Comparison of ENCODE assay signal across 20 mouse cellular contexts in the genomic region with DNA sequence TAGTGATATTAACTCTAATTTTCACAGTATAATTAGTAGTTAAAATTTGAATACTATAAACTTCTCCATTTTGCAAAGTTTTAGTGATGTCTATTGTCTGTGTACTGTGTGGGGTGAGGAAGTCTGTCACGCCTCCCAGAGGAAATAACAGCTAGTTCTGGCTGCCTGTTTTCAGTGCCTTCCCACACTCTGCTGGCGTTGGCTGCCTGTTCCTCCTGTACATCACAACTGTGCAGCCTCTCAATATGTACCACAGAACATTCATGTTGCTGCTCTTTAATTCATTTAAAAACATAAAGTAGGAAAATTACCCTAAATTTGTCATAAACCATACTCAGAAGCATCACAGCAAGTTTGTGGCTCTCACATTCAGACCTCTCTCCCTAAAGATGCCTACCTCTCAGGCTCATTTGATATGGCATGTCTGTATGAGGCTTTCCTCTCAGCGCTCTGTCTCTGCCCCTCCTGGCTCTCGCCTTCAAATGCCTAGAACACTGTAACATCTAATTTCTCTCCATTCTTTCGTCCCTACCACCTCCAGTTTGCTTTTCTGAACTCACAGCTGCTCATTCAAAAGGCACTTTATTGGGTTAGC.
DNase-seq lines count a peak whose midpoint lies in the region; ATAC-seq lines count a peak whose summit lies in the region.
"Had no signal": no experiment of that assay in that cellular context is flagged by ENCODE, and none has a peak within 500 bp of the region (broad histone marks: within the 10 kb centered on the region; RNA-seq: fewer than 3 reads in every experiment).

No protein-coding gene starts in this region.

- DNase-seq in frontal cortex, postnatal 10 days (ENCODE audit: low spot score in 2 of 2): no peak
- peak; percentile 7 to 37 for DNase-seq in right cerebral cortex, adult 2 months (ENCODE audit: low spot score in 2 of 2)
- DNase-seq in right cerebral cortex, postnatal 25 days: no peak
- DNase-seq in frontal cortex, postnatal 36 days (ENCODE audit: low spot score in 2 of 2): peak; percentile 31 to 32
- DNase-seq in adrenal gland, adult 8-10 months: no peak
- DNase-seq in midbrain, embryonic 11.5 days (ENCODE audit: low spot score, missing footprints): no peak
- DNase-seq: forebrain, postnatal 0 days; gastrocnemius, postnatal 36 days; heart, postnatal 10 days; kidney, adult 9 months; lung, embryonic 14.5 days; lung, postnatal 4 days had no signal

- no peaks in the 10 kb centered on the region for H3K36me3 ChIP-seq in midbrain, embryonic 13.5 days
- no peaks in the 10 kb centered on the region for H3K36me3 ChIP-seq in midbrain, embryonic 11.5 days (ENCODE audit: control insufficient read depth, insufficient read depth, low read length)
- H3K36me3 ChIP-seq: embryonic facial prominence, embryonic 12.5 days; heart, embryonic 10.5 days; hindbrain, embryonic 12.5 days; liver, embryonic 12.5 days; midbrain, embryonic 10.5 days; stomach, embryonic 15.5 days had no signal

- no peak overlapping the region for H3K4me2 ChIP-seq in midbrain, embryonic 13.5 days (replicated peaks)
- H3K4me2 ChIP-seq in midbrain, embryonic 11.5 days: no peak overlapping the region
- H3K4me2 ChIP-seq: embryonic facial prominence, embryonic 12.5 days; hindbrain, embryonic 12.5 days; liver, embryonic 12.5 days; lung, embryonic 14.5 days; stomach, embryonic 15.5 days had no signal

- no peak overlapping the region for H3K9ac ChIP-seq in midbrain, embryonic 13.5 days (replicated peaks)
- H3K9ac ChIP-seq in midbrain, embryonic 11.5 days (ENCODE audit: low read length): no peak overlapping the region
- H3K9ac ChIP-seq: embryonic facial prominence, embryonic 12.5 days; forebrain, postnatal 0 days; hindbrain, embryonic 12.5 days; liver, embryonic 12.5 days; lung, embryonic 14.5 days; stomach, embryonic 15.5 days had no signal

- no peaks in the 10 kb centered on the region for H3K9me3 ChIP-seq in midbrain, embryonic 13.5 days
- H3K9me3 ChIP-seq in midbrain, embryonic 11.5 days (ENCODE audit: control insufficient read depth, low read length): no peaks in the 10 kb centered on the region
- H3K9me3 ChIP-seq: embryonic facial prominence, embryonic 12.5 days; heart, embryonic 10.5 days; hindbrain, embryonic 12.5 days; liver, embryonic 12.5 days; midbrain, embryonic 10.5 days; stomach, embryonic 15.5 days had no signal

- H3K4me3 ChIP-seq in midbrain, embryonic 13.5 days (replicated peaks): no peak overlapping the region
- H3K4me3 ChIP-seq in midbrain, embryonic 11.5 days (ENCODE audit: low read depth, low read length): no peak overlapping the region
- H3K4me3 ChIP-seq: embryonic facial prominence, embryonic 12.5 days; heart, embryonic 10.5 days; hindbrain, embryonic 12.5 days; liver, embryonic 12.5 days; midbrain, embryonic 10.5 days; stomach, embryonic 15.5 days had no signal

- H3K27me3 ChIP-seq in midbrain, embryonic 13.5 days: no peaks in the 10 kb centered on the region
- no peaks in the 10 kb centered on the region for H3K27me3 ChIP-seq in midbrain, embryonic 11.5 days (ENCODE audit: control insufficient read depth, insufficient read depth, low read length)
- H3K27me3 ChIP-seq: embryonic facial prominence, embryonic 12.5 days; hindbrain, embryonic 12.5 days; liver, embryonic 12.5 days; stomach, embryonic 15.5 days had no signal

- H3K4me1 ChIP-seq in midbrain, embryonic 13.5 days (replicated peaks): no peaks in the 10 kb centered on the region
- H3K4me1 ChIP-seq in midbrain, embryonic 11.5 days (ENCODE audit: control insufficient read depth, insufficient read depth, low read length): no peaks in the 10 kb centered on the region
- H3K4me1 ChIP-seq: embryonic facial prominence, embryonic 12.5 days; heart, embryonic 10.5 days; hindbrain, embryonic 12.5 days; liver, embryonic 12.5 days; midbrain, embryonic 10.5 days; stomach, embryonic 15.5 days had no signal

- peak; percentile 93 for ATAC-seq in frontal cortex, adult (ENCODE audit: low TSS enrichment)
- no peak for ATAC-seq in midbrain, embryonic 13.5 days
- ATAC-seq in midbrain, embryonic 11.5 days (ENCODE audit: low FRiP score): no peak
- ATAC-seq: liver, embryonic 12.5 days had no signal

- H3K27ac ChIP-seq in midbrain, embryonic 13.5 days: no peak overlapping the region
- H3K27ac ChIP-seq in midbrain, embryonic 11.5 days (ENCODE audit: low read depth, low read length): no peak overlapping the region
- H3K27ac ChIP-seq: embryonic facial prominence, embryonic 12.5 days; heart, embryonic 10.5 days; hindbrain, embryonic 12.5 days; liver, embryonic 12.5 days; midbrain, embryonic 10.5 days; stomach, embryonic 15.5 days had no signal

- 82% methylated on average over 5 of the region's 5 CpGs for WGBS in midbrain, embryonic 13.5 days
- WGBS in midbrain, embryonic 11.5 days: 89% methylated on average over 5 of the region's 5 CpGs

Comparison
In these comparisons a context has a peak if more than half of its experiments do, and no peak if none do; other contexts are left out.
1. DNase-seq: peak in right cerebral cortex, adult 2 months (2 of 2) and frontal cortex, postnatal 36 days (2 of 2); none in frontal cortex, postnatal 10 days (0 of 2), right cerebral cortex, postnatal 25 days (single experiment), adrenal gland, adult 8-10 months (single experiment) and midbrain, embryonic 11.5 days (single experiment).